Mouse (Mus musculus) testis, adult 2 months (tissue): Measurements from ENCODE around the gene Inhbb. TPM values are rescaled to one million over a fixed set of nuclear protein-coding genes. Genes with fewer than 3 reads are reported as not detected.

Experiments
- H3K27ac ChIP-seq: fragments of 200-500 bp; 2 replicates; pipeline ENCODE4 v1.5.1; 2012; ENCODE audit warnings: low read depth, low read length; ENCODE audit not compliant: control insufficient read depth, insufficient read depth
- H3K27me3 ChIP-seq: fragments of 200-500 bp; 2 replicates; pipeline ENCODE4 v1.6.1; 2012; ENCODE audit warnings: mild to moderate bottlenecking, low read length, moderate library complexity; ENCODE audit not compliant: control insufficient read depth, insufficient read depth
- H3K36me3 ChIP-seq: fragments of 200-500 bp; 2 replicates; pipeline ENCODE4 v1.6.1; 2012; ENCODE audit warnings: mild to moderate bottlenecking, low read length; ENCODE audit not compliant: control insufficient read depth, insufficient read depth
- H3K4me1 ChIP-seq: fragments of 200-500 bp; 2 replicates; pipeline ENCODE4 v1.6.1; 2012; ENCODE audit warnings: low read length; ENCODE audit not compliant: control insufficient read depth, insufficient read depth
- H3K4me3 ChIP-seq: fragments of 200-500 bp; 2 replicates; pipeline ENCODE4 v1.5.1; 2012; ENCODE audit warnings: low read depth, mild to moderate bottlenecking, low read length, moderate library complexity, mixed read lengths; ENCODE audit not compliant: control insufficient read depth
- CTCF ChIP-seq: fragments of 200-500 bp; IDR thresholded peaks from 2 replicates; pipeline ENCODE4 v1.5.1; 2012; ENCODE audit warnings: low read depth, mild to moderate bottlenecking, inconsistent platforms, low read length, moderate library complexity; ENCODE audit not compliant: control insufficient read depth, insufficient read depth, insufficient replicate concordance
- POLR2A ChIP-seq: fragments of 200-500 bp; IDR thresholded peaks from 2 replicates; pipeline ENCODE4 v1.6.1; 2012; ENCODE audit warnings: low read depth, mild to moderate bottlenecking, inconsistent platforms, low read length, moderate library complexity; ENCODE audit not compliant: control insufficient read depth
- polyA plus RNA-seq: library from polyadenylated mRNA; depleted of rRNA; stranded (reverse); fragments of >200 nt; gene quantifications from 2 replicates; pipeline ENCODE4 v1.2.3, GENCODE M21; 2012

Gene Inhbb
- polyA plus RNA-seq, 1 experiment = 8.8 TPM

DNA sequence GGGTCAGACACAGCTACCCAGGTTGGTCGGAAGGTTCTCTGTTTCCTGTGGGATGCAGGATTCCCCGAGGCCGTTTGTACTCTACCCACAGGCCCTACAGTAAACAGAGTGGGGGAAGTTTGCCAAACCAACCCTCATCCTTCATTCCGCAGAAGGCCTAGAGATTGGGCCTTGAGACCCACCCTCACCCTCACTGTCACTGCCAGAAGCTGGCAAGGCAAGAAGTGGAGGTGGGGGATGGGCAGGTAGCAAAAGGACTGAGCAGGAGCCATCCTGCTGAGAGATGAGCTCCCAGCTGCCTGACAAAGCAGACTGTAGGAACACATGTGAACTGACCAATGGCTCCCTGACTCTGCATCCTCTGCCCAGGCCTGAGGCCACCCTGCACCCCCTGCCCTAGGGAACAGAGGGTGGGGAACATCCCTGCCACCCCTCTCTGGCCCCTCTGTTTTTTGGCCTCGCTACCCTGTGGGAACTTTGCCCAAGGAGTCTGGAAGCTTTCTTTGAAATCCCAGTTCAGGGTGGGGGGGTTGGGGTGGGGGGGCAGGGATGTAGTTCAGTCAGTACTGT is 12.4 kb downstream of the Inhbb start:
- H3K27ac ChIP-seq = no peak overlapping the region
- H3K4me1 ChIP-seq = no peaks in the 10 kb centered on the region
- no peak overlapping the region for H3K4me3 ChIP-seq
- no peaks in the 10 kb centered on the region for H3K36me3 ChIP-seq
- H3K27me3 ChIP-seq = no peaks in the 10 kb centered on the region
- TF ChIP-seq POLR2A = no peak
- no peak for TF ChIP-seq CTCF

DNA sequence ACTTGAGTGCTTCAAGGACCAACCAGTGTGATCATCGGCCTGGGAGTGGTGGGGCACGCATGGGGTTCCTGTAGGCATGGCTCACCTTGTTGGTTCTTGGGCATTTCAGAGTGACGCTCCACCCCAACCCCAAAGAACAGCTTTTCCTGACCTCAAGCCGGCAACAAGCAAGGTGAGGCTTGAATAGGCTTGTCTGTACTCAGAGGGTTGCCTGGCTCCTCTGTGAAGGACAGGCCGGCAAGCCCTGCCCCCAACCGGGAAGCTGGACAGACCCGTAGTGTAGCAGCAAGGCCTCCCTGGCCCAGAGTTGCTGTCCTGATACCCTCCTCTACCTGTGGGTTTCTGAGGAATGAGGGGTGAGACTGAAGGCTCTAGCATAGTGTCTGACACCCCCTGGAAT is 12.9 kb downstream of the Inhbb start:
- TF ChIP-seq CTCF (no peak), POLR2A (no peak)
- Histone ChIP-seq H3K27ac (no peak overlapping the region), H3K4me1 (no peaks in the 10 kb centered on the region), H3K36me3 (no peaks in the 10 kb centered on the region), H3K4me3 (no peak overlapping the region), H3K27me3 (no peaks in the 10 kb centered on the region)

DNA sequence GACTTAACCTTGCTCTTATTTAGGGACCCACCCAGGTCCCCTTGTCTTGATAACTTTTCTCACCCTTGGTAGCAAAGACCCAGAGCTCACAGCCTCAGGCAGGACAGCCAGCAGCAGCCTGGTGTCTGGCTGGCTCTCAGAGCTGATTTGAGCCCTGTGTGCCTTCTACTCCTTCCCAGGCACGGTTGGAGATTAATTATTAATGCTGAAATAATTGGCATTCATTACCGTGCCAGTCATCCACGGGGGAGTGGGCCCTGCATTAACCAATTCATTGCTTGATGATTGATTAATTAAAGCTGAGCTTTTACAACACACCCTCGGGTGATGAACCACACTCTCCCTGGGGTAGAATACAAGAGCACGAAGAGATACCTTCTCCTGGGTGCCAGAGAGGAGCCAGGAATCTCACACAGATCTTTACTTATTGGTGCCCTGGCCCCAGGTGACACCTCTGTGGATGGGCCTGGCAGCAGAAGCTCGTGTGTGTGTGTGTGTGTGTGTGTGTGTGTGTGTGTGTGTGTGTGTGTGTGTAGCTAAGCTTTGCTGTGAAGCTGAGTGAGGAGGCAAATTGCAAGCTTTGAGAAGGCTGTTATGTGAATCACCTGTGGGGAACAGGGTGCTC is 14.2 kb downstream of the Inhbb start:
- TF ChIP-seq CTCF = no peak
- no peak for TF ChIP-seq POLR2A
- Histone ChIP-seq H3K27me3 (no peaks in the 10 kb centered on the region), H3K4me1 (no peaks in the 10 kb centered on the region), H3K36me3 (no peaks in the 10 kb centered on the region), H3K4me3 (no peak overlapping the region), H3K27ac (no peak overlapping the region)

DNA sequence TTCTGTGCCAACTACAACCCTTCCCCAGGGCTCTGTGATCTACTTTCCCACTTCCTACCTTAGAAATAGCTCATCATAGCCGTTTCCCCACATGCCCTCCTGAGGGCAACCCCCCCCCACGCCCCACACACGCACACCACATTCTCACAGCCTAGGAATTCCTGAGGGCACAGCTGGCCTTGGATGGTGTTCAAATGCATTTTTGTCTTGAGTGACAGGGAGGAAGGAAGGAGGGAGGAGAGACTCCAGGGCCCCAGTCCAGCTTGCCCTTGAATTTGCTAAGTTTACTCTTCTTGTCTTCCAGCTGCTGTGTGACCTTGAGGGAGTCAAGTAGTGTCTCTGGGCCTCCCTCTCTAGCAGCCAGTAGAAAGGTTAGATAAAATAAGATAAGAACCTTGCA is 17.2 kb downstream of the Inhbb start:
- H3K27ac ChIP-seq = no peak overlapping the region
- no peak for TF ChIP-seq POLR2A
- TF ChIP-seq CTCF = no peak
- H3K4me3 ChIP-seq = no peak overlapping the region
- H3K27me3 ChIP-seq = no peaks in the 10 kb centered on the region
- no peaks in the 10 kb centered on the region for H3K36me3 ChIP-seq
- H3K4me1 ChIP-seq = no peaks in the 10 kb centered on the region

DNA sequence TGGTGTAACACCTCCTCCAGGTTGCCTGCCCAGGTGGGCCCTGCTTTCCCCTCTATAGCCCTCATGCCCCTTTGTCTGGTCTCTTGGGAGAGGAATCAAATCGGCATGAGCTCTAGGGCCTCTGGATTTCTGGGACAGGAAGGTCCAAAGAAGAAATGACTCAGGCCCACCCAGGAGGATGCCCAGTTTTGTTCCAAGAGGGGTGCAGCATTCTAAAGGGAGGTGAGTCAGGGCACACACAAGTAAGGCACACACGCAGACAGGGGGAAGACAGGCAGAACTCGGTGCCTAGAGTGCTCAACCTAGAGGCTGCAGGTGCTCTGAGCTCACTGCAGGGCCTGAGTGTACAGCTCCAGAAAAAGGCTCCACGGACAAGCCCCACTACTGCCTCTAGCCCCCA is 17.7 kb downstream of the Inhbb start:
- TF ChIP-seq CTCF = no peak
- no peak for TF ChIP-seq POLR2A
- H3K27ac ChIP-seq = no peak overlapping the region
- H3K27me3 ChIP-seq = no peaks in the 10 kb centered on the region
- H3K4me3 ChIP-seq = no peak overlapping the region
- no peaks in the 10 kb centered on the region for H3K4me1 ChIP-seq
- H3K36me3 ChIP-seq = no peaks in the 10 kb centered on the region

DNA sequence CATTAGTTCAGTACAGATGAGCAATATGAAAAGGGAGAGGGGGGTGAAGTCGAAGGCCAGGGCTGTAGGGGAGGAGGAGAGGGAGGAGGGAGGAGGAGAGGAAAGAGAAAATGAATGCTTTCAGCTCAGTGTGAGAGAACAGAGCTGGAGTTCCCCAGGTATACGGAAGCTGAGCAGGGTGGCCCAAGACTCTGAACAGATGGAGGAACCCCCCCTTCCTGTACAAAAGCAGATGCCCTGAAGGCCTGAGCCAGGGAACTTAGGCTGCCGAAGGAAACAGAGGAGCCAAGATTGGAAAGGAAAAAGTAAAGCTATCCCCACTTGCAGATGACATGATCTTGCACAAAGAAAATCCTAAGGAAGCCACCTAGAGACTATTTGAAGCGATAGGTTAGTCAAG is 20.8 kb downstream of the Inhbb start:
- Histone ChIP-seq H3K27ac (no peak overlapping the region), H3K4me3 (no peak overlapping the region)

DNA sequence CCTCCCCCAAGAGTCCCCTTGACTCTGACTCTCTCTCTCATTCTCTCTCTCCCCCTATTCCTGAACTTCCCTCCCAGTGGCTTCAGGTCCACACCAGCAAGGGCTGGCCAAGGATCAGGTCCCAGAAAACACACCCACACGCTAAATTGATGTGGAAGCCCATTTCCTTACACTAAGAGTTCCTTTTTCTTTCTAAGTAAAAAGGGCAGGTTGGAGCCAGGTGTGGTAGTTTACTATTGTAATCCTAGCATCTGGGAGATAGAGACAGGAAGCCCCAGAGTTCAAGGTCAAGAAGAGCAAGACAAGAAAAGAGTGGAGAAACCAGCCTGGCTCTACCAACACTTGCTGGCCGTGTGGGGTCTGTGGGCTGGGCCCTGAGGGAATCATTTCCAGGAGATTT is 23.4 kb downstream of the Inhbb start:
- no peak for TF ChIP-seq CTCF
- TF ChIP-seq POLR2A = no peak
- no peak overlapping the region for H3K4me3 ChIP-seq
- no peaks in the 10 kb centered on the region for H3K36me3 ChIP-seq
- no peaks in the 10 kb centered on the region for H3K4me1 ChIP-seq
- H3K27me3 ChIP-seq = no peaks in the 10 kb centered on the region
- H3K27ac ChIP-seq = no peak overlapping the region

More for the DNA sequence above, 20.8 kb downstream of the Inhbb start:
- H3K4me1 ChIP-seq = no peaks in the 10 kb centered on the region
- H3K36me3 ChIP-seq = no peaks in the 10 kb centered on the region
- no peaks in the 10 kb centered on the region for H3K27me3 ChIP-seq
- no peak for TF ChIP-seq POLR2A
- no peak for TF ChIP-seq CTCF

DNA sequence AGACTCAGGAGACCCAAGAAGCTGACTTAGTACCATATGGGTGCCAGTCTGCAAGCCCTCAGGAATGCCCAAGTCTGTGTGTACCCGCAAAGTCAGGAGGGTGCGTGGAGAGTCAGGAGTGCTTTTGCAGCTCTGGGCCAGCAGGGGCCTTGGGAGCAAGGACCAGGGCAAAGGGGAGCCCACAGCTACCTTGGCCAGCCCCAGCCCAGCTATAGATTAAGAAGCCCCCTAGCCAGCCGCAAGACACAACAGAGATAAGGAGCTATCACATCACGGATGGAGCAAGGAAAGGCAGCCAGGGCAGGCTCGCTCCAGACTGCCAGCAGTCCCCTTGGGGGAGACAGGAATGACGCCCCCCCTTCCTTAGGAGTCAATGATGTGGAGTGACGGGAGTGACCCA is 24.2 kb downstream of the Inhbb start:
- H3K27ac ChIP-seq = no peak overlapping the region
- no peak overlapping the region for H3K4me3 ChIP-seq
- no peaks in the 10 kb centered on the region for H3K4me1 ChIP-seq
- no peaks in the 10 kb centered on the region for H3K36me3 ChIP-seq
- no peak for TF ChIP-seq CTCF
- TF ChIP-seq POLR2A = no peak
- H3K27me3 ChIP-seq = no peaks in the 10 kb centered on the region
